Mouse (Mus musculus): Measurements from ENCODE around the gene Hspb6. TPM values are rescaled to one million over a fixed set of nuclear protein-coding genes. Genes with fewer than 3 reads are reported as not detected.

Hspb6 gene
- polyA plus RNA-seq, 1 experiment, result 19.0 TPM

GRCm38 (mm10) chr7:30602583-30602982, 50.6 kb downstream of the Hspb6 start:
- WGBS, result 78% methylated on average over 3 of the region's 3 CpGs
- Histone ChIP-seq H3K27ac (ENCODE audit: control insufficient read depth, insufficient read depth, low read depth, low read length, poor library complexity) (no peak overlapping the region), H3K4me3 (replicated peaks; ENCODE audit: control insufficient read depth, low read depth, low read length) (no peak overlapping the region), H3K4me1 (ENCODE audit: control insufficient read depth, insufficient read depth, low read length) (no peaks in the 10 kb centered on the region; the same call in 1 of the 2 replicates)
- TF ChIP-seq CTCF (IDR thresholded peaks at IDR 0.05; ENCODE audit: control insufficient read depth, insufficient read depth, low read length) (no peak), POLR2A (IDR thresholded peaks at IDR 0.05; ENCODE audit: borderline replicate concordance, control insufficient read depth, low read depth, low read length) (no peak)

- Histone ChIP-seq H3K27ac (ENCODE audit: control insufficient read depth, insufficient read depth, low read depth, low read length, poor library complexity) (no peak overlapping the region), H3K4me3 (replicated peaks; ENCODE audit: control insufficient read depth, low read depth, low read length) (no peak overlapping the region), H3K4me1 (ENCODE audit: control insufficient read depth, insufficient read depth, low read length) (no peaks in the 10 kb centered on the region; the same call in 1 of the 2 replicates)
- no peak for TF ChIP-seq POLR2A (IDR thresholded peaks at IDR 0.05; ENCODE audit: borderline replicate concordance, control insufficient read depth, low read depth, low read length)
- no peak for TF ChIP-seq CTCF (IDR thresholded peaks at IDR 0.05; ENCODE audit: control insufficient read depth, insufficient read depth, low read length)
- 42% methylated on average over 8 of the region's 8 CpGs for WGBS
Observed at GRCm38 (mm10) chr7:30604424-30604823, 52.4 kb downstream of the Hspb6 start.

GRCm38 (mm10) chr7:30604944-30605343, 53.0 kb downstream of the Hspb6 start:
- TF ChIP-seq POLR2A (IDR thresholded peaks at IDR 0.05; ENCODE audit: borderline replicate concordance, control insufficient read depth, low read depth, low read length), result no peak
- no peak for TF ChIP-seq CTCF (IDR thresholded peaks at IDR 0.05; ENCODE audit: control insufficient read depth, insufficient read depth, low read length)
- H3K27ac ChIP-seq (ENCODE audit: control insufficient read depth, insufficient read depth, low read depth, low read length, poor library complexity), result no peak overlapping the region
- WGBS, result 83% methylated on average over 8 of the region's 8 CpGs

More at GRCm38 (mm10) chr7:30604944-30605343, 53.0 kb downstream of the Hspb6 start:
- no peak overlapping the region for H3K4me3 ChIP-seq (replicated peaks; ENCODE audit: control insufficient read depth, low read depth, low read length)
- no peaks in the 10 kb centered on the region; the same call in 1 of the 2 replicates for H3K4me1 ChIP-seq (ENCODE audit: control insufficient read depth, insufficient read depth, low read length)

Other genes with a start within 250 kb of the Hspb6 start
- gene Alkbh6, start 243.5 kb upstream of the Hspb6 start, polyA plus RNA-seq (2011; ENCODE audit: insufficient read depth, insufficient read length, low replicate concordance, missing spikeins), result 11.7 and 23.3 TPM in 2 replicates
- 1.3 and 8.9 TPM in 2 replicates for gene Syne4, start 237.4 kb upstream of the Hspb6 start, polyA plus RNA-seq (2011; ENCODE audit: insufficient read depth, insufficient read length, low replicate concordance, missing spikeins)
- gene E130208F15Rik, start 230.4 kb upstream of the Hspb6 start, polyA plus RNA-seq (2011; ENCODE audit: insufficient read depth, insufficient read length, low replicate concordance, missing spikeins), result 0.56 TPM in 1 of 2 replicates, not detected in the other
- 6.3 and 10.1 TPM in 2 replicates for gene Sdhaf1, start 228.3 kb upstream of the Hspb6 start, polyA plus RNA-seq (2011; ENCODE audit: insufficient read depth, insufficient read length, low replicate concordance, missing spikeins)
- gene Lrfn3, start 189.4 kb upstream of the Hspb6 start, polyA plus RNA-seq (2011; ENCODE audit: insufficient read depth, insufficient read length, low replicate concordance, missing spikeins), result 0.45 and 0.70 TPM in 2 replicates
- 164 and 433 TPM in 2 replicates for gene Tyrobp, start 138.4 kb upstream of the Hspb6 start, polyA plus RNA-seq (2011; ENCODE audit: insufficient read depth, insufficient read length, low replicate concordance, missing spikeins)
- gene Hcst, start 132.3 kb upstream of the Hspb6 start, polyA plus RNA-seq (2011; ENCODE audit: insufficient read depth, insufficient read length, low replicate concordance, missing spikeins), result 47.8 and 107 TPM in 2 replicates
- 12.3 and 34.2 TPM in 2 replicates for gene Nfkbid, start 130.4 kb upstream of the Hspb6 start, polyA plus RNA-seq (2011; ENCODE audit: insufficient read depth, insufficient read length, low replicate concordance, missing spikeins)
- 6.2 TPM in 1 of 2 replicates, not detected in the other for gene Aplp1, start 106.6 kb upstream of the Hspb6 start, polyA plus RNA-seq (2011; ENCODE audit: insufficient read depth, insufficient read length, low replicate concordance, missing spikeins)
- gene Kirrel2, start 94.5 kb upstream of the Hspb6 start, polyA plus RNA-seq (2011; ENCODE audit: insufficient read depth, insufficient read length, low replicate concordance, missing spikeins), result 0.25 and 4.8 TPM in 2 replicates
- 1.5 TPM in 1 of 2 replicates, not detected in the other for gene Nphs1, start 93.9 kb upstream of the Hspb6 start, polyA plus RNA-seq (2011; ENCODE audit: insufficient read depth, insufficient read length, low replicate concordance, missing spikeins)
- 1.9 and 3.1 TPM in 2 replicates for gene Prodh2, start 58.6 kb upstream of the Hspb6 start, polyA plus RNA-seq (2011; ENCODE audit: insufficient read depth, insufficient read length, low replicate concordance, missing spikeins)
- 45.1 and 61.6 TPM in 2 replicates for gene Arhgap33, start 17.1 kb upstream of the Hspb6 start, polyA plus RNA-seq (2011; ENCODE audit: insufficient read depth, insufficient read length, low replicate concordance, missing spikeins)
- gene Proser3, start 121 bp downstream of the Hspb6 start, polyA plus RNA-seq (2011; ENCODE audit: insufficient read depth, insufficient read length, low replicate concordance, missing spikeins), result 4.2 and 12.8 TPM in 2 replicates
- gene Lin37, start 7.7 kb downstream of the Hspb6 start, polyA plus RNA-seq (2011; ENCODE audit: insufficient read depth, insufficient read length, low replicate concordance, missing spikeins), result 22.2 and 47.7 TPM in 2 replicates
- 28.8 and 71.1 TPM in 2 replicates for gene U2af1l4, start 11.1 kb downstream of the Hspb6 start, polyA plus RNA-seq (2011; ENCODE audit: insufficient read depth, insufficient read length, low replicate concordance, missing spikeins)
- 7.6 and 11.0 TPM in 2 replicates for gene Gm49396, start 11.2 kb downstream of the Hspb6 start, polyA plus RNA-seq (2011; ENCODE audit: insufficient read depth, insufficient read length, low replicate concordance, missing spikeins)
- gene Psenen, start 11.4 kb downstream of the Hspb6 start, polyA plus RNA-seq (2011; ENCODE audit: insufficient read depth, insufficient read length, low replicate concordance, missing spikeins), result 50.7 and 98.9 TPM in 2 replicates
- gene Igflr1, start 13.2 kb downstream of the Hspb6 start, polyA plus RNA-seq (2011; ENCODE audit: insufficient read depth, insufficient read length, low replicate concordance, missing spikeins), result 11.3 and 15.7 TPM in 2 replicates
- gene Kmt2b, start 36.5 kb downstream of the Hspb6 start, polyA plus RNA-seq (2011; ENCODE audit: insufficient read depth, insufficient read length, low replicate concordance, missing spikeins), result 35.5 and 102 TPM in 2 replicates
- 3.1 TPM in 1 of 2 replicates, not detected in the other for gene Zbtb32, start 46.7 kb downstream of the Hspb6 start, polyA plus RNA-seq (2011; ENCODE audit: insufficient read depth, insufficient read length, low replicate concordance, missing spikeins)
- 1.4 TPM in 1 of 2 replicates, not detected in the other for gene Upk1a, start 60.7 kb downstream of the Hspb6 start, polyA plus RNA-seq (2011; ENCODE audit: insufficient read depth, insufficient read length, low replicate concordance, missing spikeins)
- 443 and 613 TPM in 2 replicates for gene Cox6b1, start 74.0 kb downstream of the Hspb6 start, polyA plus RNA-seq (2011; ENCODE audit: insufficient read depth, insufficient read length, low replicate concordance, missing spikeins)
- gene Etv2, start 83.7 kb downstream of the Hspb6 start, polyA plus RNA-seq (2011; ENCODE audit: insufficient read depth, insufficient read length, low replicate concordance, missing spikeins), result not detected in 2 replicates
- 24.9 and 25.2 TPM in 2 replicates for gene Rbm42, start 98.1 kb downstream of the Hspb6 start, polyA plus RNA-seq (2011; ENCODE audit: insufficient read depth, insufficient read length, low replicate concordance, missing spikeins)
- gene Haus5, start 112.8 kb downstream of the Hspb6 start, polyA plus RNA-seq (2011; ENCODE audit: insufficient read depth, insufficient read length, low replicate concordance, missing spikeins), result 19.5 and 32.1 TPM in 2 replicates
- gene Pmis2, start 119.4 kb downstream of the Hspb6 start, polyA plus RNA-seq (2011; ENCODE audit: insufficient read depth, insufficient read length, low replicate concordance, missing spikeins), result not detected in 2 replicates
- gene 2200002J24Rik, start 146.7 kb downstream of the Hspb6 start, polyA plus RNA-seq (2011; ENCODE audit: insufficient read depth, insufficient read length, low replicate concordance, missing spikeins), result not detected in 2 replicates
- gene Atp4a, start 160.0 kb downstream of the Hspb6 start, polyA plus RNA-seq (2011; ENCODE audit: insufficient read depth, insufficient read length, low replicate concordance, missing spikeins), result 0.95 TPM in 1 of 2 replicates, not detected in the other
- gene Tmem147, start 177.4 kb downstream of the Hspb6 start, polyA plus RNA-seq (2011; ENCODE audit: insufficient read depth, insufficient read length, low replicate concordance, missing spikeins), result 49.6 and 95.6 TPM in 2 replicates
- gene Gapdhs, start 191.5 kb downstream of the Hspb6 start, polyA plus RNA-seq (2011; ENCODE audit: insufficient read depth, insufficient read length, low replicate concordance, missing spikeins), result not detected in 2 replicates
- 3.5 and 6.4 TPM in 2 replicates for gene Sbsn, start 199.3 kb downstream of the Hspb6 start, polyA plus RNA-seq (2011; ENCODE audit: insufficient read depth, insufficient read length, low replicate concordance, missing spikeins)
- gene Dmkn, start 211.6 kb downstream of the Hspb6 start, polyA plus RNA-seq (2011; ENCODE audit: insufficient read depth, insufficient read length, low replicate concordance, missing spikeins), result 3.1 TPM in 1 of 2 replicates, not detected in the other
- not detected in 2 replicates for gene Krtdap, start 235.7 kb downstream of the Hspb6 start, polyA plus RNA-seq (2011; ENCODE audit: insufficient read depth, insufficient read length, low replicate concordance, missing spikeins)